Mouse (Mus musculus): ENCODE measurements at regions not wholly inside any gene's neighbourhood (a gene's known extent, or its start where the extent isn't known, plus 50 kb on each side); places are given as distances from the start of the nearest gene placed in this dataset.

GRCm38 (mm10) chr19:36263923-36264322 lies 84.2 kb upstream of the Pcgf5 start:
- no peak for TF ChIP-seq CTCF (IDR thresholded peaks at IDR 0.05; ENCODE audit: insufficient read depth, low read depth, low read length)
- TF ChIP-seq POLR2A (IDR thresholded peaks at IDR 0.05; ENCODE audit: insufficient read depth, low read depth, low read length), result no peak
